In the genomic region with DNA sequence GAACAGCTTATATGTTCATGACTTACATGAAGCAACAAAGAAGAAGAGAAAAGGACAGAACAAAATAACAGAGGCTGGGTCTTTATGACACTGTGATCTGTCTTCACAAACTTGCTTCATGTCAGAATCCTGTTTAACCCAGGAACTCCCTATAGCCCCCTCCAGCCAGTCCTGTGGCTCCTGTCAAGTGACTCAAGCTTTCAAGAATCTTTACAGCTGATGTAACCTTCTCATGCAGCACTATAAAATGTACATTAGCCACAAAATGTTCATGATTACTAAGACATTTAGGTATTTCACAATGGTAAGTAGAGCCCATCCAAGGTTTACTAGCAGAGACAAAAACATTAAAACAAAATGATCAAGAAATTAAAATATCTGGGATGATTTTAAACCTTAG, we compare ENCODE assay signal across 18 mouse cellular contexts. TPM values are rescaled to one million over a fixed set of nuclear protein-coding genes. Genes with fewer than 3 reads are reported as not detected.
DNase-seq lines count a peak whose midpoint lies in the region; ATAC-seq and TF ChIP-seq lines count a peak whose summit lies in the region.
"Had no signal": no experiment of that assay in that cellular context is flagged by ENCODE, and none has a peak within 500 bp of the region (broad histone marks: within the 10 kb centered on the region; RNA-seq: fewer than 3 reads in every experiment).

No protein-coding gene starts in this region.

- no peak for DNase-seq in hindbrain, postnatal 0 days (ENCODE audit: low spot score)
- peak; percentile 27 for DNase-seq in 416B (ENCODE audit: low read depth)
- DNase-seq in layer of hippocampus, adult 9-11 months, result no peak
- DNase-seq: adrenal gland, postnatal 10 days; B cell, adult 2 months; cerebellum, adult 11-12 months; cerebellum, adult 9-10 months; cerebellum, postnatal 36 days; heart, adult 18-20 months had no signal

- no peak overlapping the region for H3K27ac ChIP-seq in hindbrain, embryonic 15.5 days (replicated peaks)
- no peak overlapping the region for H3K27ac ChIP-seq in hindbrain, postnatal 0 days
- peak overlapping the region; percentile 97 for H3K27ac ChIP-seq in embryonic fibroblast, embryonic 13.5 days (ENCODE audit: insufficient read depth, low read length)
- H3K27ac ChIP-seq in forebrain, embryonic 13.5 days, result no peak overlapping the region
- H3K27ac ChIP-seq: hindbrain, embryonic 10.5 days had no signal

- H3K4me2 ChIP-seq in hindbrain, embryonic 15.5 days, result no peak overlapping the region
- no peak overlapping the region for H3K4me2 ChIP-seq in hindbrain, postnatal 0 days (ENCODE audit: low read depth, low read length)
- no peak overlapping the region for H3K4me2 ChIP-seq in forebrain, embryonic 13.5 days

- H3K4me1 ChIP-seq in hindbrain, embryonic 15.5 days (replicated peaks), result peaks cover 27% of the 10 kb centered on the region
- peaks cover 17% of the 10 kb centered on the region for H3K4me1 ChIP-seq in hindbrain, postnatal 0 days (ENCODE audit: insufficient read depth, low read length)
- H3K4me1 ChIP-seq in embryonic fibroblast, embryonic 13.5 days (ENCODE audit: control insufficient read depth, insufficient read depth, low read length), result no peaks in the 10 kb centered on the region; the same call in 1 of the 2 replicates
- H3K4me1 ChIP-seq in forebrain, embryonic 13.5 days, result peaks cover 27% of the 10 kb centered on the region

- no peak for ATAC-seq in hindbrain, embryonic 15.5 days (ENCODE audit: low FRiP score, low read depth)
- ATAC-seq in hindbrain, postnatal 0 days, result no peak
- ATAC-seq in forebrain, embryonic 13.5 days, result no peak
- ATAC-seq: CD4-positive, CD25-positive, alpha-beta regulatory T cell, adult 4 months; forebrain, embryonic 14.5 days; inflammation-experienced regulatory T-cells, adult 6 months had no signal

- no peaks in the 10 kb centered on the region for H3K27me3 ChIP-seq in hindbrain, embryonic 15.5 days
- no peaks in the 10 kb centered on the region for H3K27me3 ChIP-seq in hindbrain, postnatal 0 days (ENCODE audit: insufficient read depth, low read length)
- no peaks in the 10 kb centered on the region for H3K27me3 ChIP-seq in forebrain, embryonic 13.5 days
- H3K27me3 ChIP-seq: embryonic facial prominence, embryonic 13.5 days had no signal

- H3K4me3 ChIP-seq in hindbrain, embryonic 15.5 days, result no peak overlapping the region
- H3K4me3 ChIP-seq in hindbrain, postnatal 0 days (ENCODE audit: low read length), result no peak overlapping the region
- no peak overlapping the region for H3K4me3 ChIP-seq in embryonic fibroblast, embryonic 13.5 days (ENCODE audit: insufficient read depth, low read length)
- H3K4me3 ChIP-seq in forebrain, embryonic 13.5 days, result no peak overlapping the region

- TF ChIP-seq CTCF in hindbrain, postnatal 0 days (IDR thresholded peaks at IDR 0.05; ENCODE audit: low read depth), result no peak
- no peak for TF ChIP-seq CTCF in embryonic fibroblast, embryonic 13.5 days (IDR thresholded peaks at IDR 0.05; ENCODE audit: borderline replicate concordance, insufficient read depth, low read length)

- no peaks in the 10 kb centered on the region for H3K36me3 ChIP-seq in hindbrain, embryonic 15.5 days
- no peaks in the 10 kb centered on the region for H3K36me3 ChIP-seq in hindbrain, postnatal 0 days (ENCODE audit: insufficient read depth, low read length)
- no peaks in the 10 kb centered on the region for H3K36me3 ChIP-seq in forebrain, embryonic 13.5 days (ENCODE audit: poor library complexity, severe bottlenecking)
- H3K36me3 ChIP-seq: embryonic facial prominence, embryonic 13.5 days; G1E; hindbrain, embryonic 10.5 days had no signal

- H3K9ac ChIP-seq in hindbrain, embryonic 15.5 days, result peak overlapping the region; percentile 13; the same call in 1 of the 2 replicates
- H3K9ac ChIP-seq in hindbrain, postnatal 0 days (replicated peaks; ENCODE audit: low read length), result no peak overlapping the region
- no peak overlapping the region for H3K9ac ChIP-seq in forebrain, embryonic 13.5 days

- no peaks in the 10 kb centered on the region for H3K9me3 ChIP-seq in hindbrain, embryonic 15.5 days
- no peaks in the 10 kb centered on the region for H3K9me3 ChIP-seq in hindbrain, postnatal 0 days (ENCODE audit: low read length)
- H3K9me3 ChIP-seq in forebrain, embryonic 13.5 days (replicated peaks), result no peaks in the 10 kb centered on the region
- H3K9me3 ChIP-seq: embryonic facial prominence, embryonic 13.5 days; hindbrain, embryonic 10.5 days had no signal

- TF ChIP-seq POLR2A in embryonic fibroblast, embryonic 13.5 days (IDR thresholded peaks at IDR 0.05; ENCODE audit: low read depth, low read length), result no peak

RNA-seq across cellular contexts. Expression of a gene that starts 1.4 kb away (rescaled TPM):
- 35.0 and 36.0 TPM in 2 replicates for polyA plus RNA-seq in hindbrain, embryonic 15.5 days (2015; fragmentation: Nextera tagmentation; extraction: Ambion mirVana)
- 17.9 and 18.3 TPM in 2 replicates for total RNA-seq in hindbrain, postnatal 0 days (2014; rRNA removed)
- polyA plus RNA-seq in hindbrain, postnatal 0 days (2015; fragmentation: Nextera tagmentation; extraction: Ambion mirVana), result 27.9 and 29.5 TPM in 2 replicates
- 52.9 and 62.1 TPM in 2 replicates for polyA plus RNA-seq in embryonic fibroblast, embryonic 13.5 days (2011; ENCODE audit: insufficient read length, low read depth, missing spikeins)
- polyA plus RNA-seq in forebrain, embryonic 13.5 days (2015; fragmentation: Nextera tagmentation; extraction: Ambion mirVana), result 31.7 and 33.5 TPM in 2 replicates
